Mouse (Mus musculus) yolk sac, embryonic 10.5 days (tissue): ENCODE measurements around the gene Abcc3.

Experiments used
- DNase-seq: peaks from one replicate; pipeline ENCODE4 v3.0.0-alpha.2; 2017; ENCODE audit warnings: low spot score

The Abcc3 gene

DNA sequence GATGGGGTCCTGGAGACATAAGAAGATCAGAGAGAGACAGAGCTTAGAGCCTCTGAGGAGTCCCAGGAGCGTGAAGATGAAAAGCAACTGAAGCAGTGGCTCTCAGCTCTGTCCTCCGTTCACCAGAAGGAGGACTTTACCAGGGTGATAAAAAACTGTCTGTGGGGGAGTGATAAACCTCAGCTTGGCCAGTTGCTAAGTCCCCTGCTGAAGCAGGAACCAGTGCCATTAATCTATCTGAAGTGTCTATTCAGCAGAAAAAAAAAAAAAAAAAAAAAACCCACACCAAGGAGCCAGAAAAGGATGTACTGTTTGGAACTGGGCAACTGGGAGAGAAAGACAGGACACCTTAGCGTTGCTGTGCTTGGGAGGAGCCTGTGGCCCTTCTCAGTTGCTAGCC is 41.7 kb downstream of the Abcc3 start:
- DNase-seq = no peak

DNA sequence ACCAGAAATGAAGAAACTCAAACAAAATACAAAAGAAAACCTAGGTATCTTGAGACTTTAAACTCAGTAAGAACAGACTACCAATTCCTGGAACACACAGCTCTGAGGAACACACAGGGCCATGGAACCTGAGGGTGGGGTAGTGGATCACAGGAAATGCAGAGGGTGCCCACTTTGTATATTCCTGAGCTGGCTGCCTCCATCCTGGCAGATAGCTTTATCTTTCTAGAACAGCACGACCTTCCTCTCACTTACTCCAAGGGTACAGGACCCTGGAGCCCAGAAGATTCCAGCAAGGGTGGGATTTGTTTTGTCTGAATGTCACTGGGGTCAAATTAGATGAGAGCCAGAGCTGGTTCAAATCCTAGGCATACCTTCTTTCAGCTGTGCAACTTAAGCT is 42.5 kb downstream of the Abcc3 start:
- DNase-seq = no peak

DNA sequence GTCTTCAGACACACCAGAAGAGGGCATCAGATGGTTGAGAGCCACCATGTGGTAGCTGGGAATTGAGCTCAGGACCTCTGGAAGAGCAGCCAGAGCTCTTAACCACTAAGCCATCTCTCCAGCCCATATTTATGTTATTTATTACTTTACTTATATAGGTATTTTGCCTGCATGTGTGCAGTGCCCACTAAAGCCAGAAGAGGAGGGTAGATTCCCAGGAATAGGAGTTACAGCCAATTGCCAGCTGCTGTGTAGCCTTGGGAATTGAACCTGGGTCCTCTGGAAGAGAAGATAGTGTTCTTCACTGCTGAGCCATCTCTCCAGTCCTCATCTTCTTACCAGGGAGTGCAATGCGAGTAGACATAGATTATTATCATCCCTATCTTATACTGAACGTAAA is 43.0 kb downstream of the Abcc3 start:
- DNase-seq = no peak

DNA sequence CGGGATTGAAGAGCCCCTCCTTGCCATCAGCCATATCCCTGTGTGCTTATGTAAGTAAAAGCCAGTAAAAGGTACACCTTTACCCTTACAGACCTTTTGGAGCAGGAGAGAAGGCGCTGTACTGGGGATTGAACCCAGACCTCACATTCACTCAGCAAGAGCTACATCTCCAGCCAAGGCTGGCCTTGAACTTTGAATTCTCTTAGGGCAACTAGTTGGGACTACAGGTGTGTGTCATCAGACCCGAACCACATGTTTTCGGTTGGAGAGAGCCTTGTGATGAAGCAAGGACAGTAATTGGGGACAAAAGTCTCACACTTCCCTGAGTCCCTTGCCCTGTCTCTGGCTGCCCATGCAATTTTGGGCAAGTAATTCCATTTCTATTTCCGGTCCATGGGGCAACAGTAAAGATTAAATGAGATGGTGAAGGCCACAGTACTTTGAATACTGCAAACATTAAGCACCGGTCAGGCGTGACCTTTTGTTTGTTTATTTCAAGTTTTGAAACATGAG is 45.7 kb downstream of the Abcc3 start:
- no peak for DNase-seq

DNA sequence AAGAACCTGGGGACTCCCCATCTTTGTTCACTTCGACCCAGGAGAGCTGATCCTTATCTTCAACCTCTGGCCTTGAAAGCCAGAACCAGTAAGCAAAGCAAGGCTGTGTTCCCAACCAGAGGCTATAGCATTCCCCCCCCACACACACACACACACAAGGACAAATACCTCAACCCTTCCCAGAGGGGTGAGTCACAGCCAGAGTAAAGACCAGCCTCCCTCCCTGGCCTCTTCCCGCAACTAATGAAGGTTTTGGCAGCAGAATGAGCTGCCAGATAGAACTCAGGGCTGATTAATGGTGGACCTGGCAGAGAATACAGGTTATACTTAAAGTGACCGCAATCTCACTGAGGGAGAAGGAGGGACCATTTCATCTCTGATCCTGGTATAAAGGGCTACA is 46.2 kb downstream of the Abcc3 start:
- DNase-seq = no peak

DNA sequence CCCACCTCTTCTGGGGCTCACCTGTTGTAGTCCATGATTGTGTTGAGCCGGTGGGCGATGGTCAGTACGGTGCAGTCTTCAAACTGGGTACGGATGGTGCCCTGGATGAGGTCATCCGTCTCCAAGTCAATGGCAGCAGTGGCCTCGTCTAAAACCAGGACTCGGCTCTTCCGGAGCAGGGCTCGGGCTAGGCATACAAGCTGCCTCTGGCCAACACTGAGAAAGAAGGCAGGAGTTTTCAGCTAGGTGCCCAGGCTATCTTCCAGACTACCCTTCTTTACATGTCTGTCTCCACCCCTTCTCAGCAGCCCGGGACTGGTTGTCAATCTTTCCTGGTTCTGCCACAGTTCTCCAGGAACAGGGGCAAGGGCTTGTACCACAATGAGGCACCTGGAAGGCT is 46.9 kb downstream of the Abcc3 start:
- no peak for DNase-seq

DNA sequence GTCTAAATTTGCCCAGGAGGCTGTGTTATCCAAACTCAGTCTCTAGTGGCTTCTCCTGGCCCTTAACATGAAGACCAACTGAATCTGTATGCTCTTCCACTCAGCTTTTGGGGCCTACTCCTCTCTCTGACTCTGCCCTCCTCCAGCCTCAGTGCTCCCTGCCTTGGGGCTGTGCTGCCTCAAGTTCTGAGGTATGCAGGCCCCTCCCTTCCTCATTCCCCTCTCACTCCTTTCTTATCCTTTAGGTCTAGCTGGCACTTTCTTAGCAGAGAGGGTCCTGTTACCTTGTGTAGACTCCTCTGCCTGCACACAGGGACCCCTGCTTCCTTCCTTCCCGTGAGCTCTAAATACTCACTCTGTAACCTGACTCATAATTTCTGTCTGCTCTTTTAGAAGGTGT is 48.3 kb downstream of the Abcc3 start:
- no peak for DNase-seq

DNA sequence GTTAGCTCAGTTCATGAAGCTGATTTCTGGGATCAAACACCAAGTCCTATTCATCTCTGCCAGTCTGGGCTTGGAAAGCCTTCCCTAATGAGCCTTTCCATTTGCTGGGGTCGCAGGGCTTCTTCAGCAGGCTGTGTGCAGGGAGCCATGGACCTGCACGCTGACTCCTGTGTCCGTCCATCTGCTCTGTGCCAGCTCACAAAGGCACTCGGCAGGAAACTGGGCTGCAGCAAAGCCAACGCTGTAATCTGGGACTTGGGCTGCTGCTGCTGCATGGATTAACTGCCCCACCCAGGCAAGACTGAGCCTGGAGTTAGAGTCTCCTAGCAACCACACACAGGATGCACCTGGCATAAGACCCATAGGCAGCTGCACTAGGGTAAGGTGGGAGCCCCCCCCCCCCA is 48.8 kb downstream of the Abcc3 start:
- DNase-seq = no peak

DNA sequence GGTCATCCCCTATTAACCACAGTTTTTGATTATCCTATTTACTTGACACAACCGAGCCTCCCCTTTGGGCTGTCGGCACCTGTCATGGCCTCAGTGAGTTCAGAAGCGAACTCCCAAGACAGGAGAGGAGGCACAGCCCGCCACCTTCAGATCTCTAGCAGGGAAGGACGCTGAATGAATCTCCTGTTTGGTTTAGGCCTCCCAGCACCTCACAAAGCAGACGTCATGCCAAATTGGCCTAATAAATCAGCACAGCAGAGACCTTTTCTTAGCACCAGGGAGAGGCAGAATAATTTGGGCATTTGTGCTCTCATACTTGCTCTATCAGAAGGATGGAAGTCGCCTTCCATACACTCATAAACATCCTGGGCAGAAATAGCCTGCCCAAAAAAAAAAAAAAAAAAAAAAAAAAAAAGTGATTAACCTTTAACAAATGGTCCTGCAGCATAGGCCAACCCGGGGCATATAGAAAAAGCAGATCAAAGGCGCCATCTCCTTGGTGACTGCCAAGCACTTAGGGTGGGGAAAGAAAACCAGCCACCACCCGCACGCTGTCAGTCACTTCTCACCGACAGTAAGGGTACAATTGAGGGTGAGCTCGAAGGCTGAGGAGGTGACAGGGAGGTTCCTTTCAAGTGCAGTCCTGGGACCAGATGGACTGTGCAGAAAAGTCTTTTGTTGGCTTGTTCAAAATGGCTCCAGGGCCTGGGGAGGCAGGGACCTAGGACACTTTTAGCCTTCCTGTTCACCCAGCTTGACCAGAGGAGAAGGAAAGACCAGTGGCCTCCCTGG is 50.5 kb downstream of the Abcc3 start:
- no peak for DNase-seq

DNA sequence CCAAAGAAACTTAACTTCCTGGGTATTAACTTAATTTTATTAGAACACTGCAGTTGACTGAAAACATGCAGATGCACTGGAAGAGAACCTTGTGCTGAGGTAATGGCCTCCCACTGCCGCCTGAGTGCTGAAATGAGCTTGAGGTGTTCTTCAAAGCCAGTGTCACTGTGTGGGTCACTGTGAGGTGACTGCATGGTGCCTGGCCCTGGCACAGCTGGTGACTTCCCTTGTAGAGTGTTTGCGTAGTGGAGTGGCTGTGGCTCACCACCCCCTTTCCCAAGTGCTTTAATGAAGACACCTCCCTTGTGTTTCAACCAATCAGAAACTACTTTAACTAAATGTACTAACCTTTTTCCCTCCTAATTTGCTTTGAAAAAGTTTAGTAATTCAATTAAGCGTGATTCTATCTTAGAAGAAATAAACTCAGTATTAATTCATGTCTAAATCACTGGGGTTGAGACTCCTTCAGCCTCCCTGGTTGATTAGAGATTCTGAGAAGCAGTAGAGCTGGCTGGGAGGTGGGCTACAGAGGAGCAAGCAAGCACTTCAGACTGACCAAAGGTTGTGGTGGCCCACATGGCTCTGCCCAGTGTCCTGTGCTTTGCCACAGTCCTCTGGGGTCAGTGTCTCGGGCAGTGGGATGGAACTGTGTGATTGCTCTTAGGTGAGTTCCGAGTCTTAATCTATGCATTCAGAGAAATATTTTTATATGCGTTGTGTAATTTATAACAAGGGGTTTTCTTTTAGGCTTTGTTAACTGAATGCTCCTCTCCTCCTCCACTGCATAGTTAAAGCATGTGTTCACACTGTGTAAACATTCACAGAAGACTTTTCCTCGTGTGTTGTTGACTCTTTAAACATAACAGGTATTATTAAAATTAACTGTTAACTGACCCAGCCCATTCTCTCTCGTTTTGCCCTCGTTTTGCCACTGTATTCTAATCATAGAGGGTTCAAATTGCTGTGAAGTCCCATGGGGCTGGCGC is 51.6 kb downstream of the Abcc3 start:
- DNase-seq = no peak

DNA sequence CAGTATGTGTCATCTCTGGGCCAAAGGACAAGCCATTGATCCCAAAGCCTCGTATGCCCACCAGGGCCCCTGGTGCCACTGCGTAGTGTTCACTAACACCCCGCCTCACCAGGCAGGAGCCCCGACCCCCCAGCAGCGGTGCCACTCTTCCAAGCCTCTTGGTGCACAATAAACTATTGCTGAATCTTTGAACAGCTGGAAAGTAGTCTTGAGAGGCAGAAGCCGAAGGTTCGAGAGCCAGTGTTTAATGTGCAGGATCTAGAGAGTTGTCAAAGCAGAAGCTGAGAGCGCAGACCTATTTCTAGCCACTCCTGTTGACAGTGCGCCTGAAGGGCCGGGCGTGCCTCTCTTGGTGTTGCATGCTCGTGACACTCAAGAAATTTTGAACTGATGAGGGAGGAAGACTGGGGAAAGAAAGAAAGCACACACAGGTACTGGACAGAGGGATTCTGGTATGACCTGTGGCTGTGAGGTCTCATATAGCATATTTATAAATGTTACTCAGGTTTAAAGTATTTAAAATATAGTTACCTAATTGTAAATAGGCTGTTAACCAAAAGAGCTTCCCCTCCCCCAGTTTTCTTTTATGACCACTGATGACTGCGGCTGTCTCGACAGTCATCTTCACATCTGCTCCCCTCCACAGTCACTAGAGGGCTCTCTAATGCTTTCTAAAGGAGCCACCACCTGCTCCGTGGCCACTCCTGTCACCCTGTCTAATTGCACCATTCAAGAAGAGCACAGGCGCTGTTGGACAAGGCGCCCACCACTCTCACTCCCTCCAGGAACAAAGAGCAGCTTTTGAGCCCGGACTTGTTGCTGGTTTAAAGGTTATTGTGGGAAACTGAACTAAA is 52.8 kb downstream of the Abcc3 start:
- peak; percentile 55 for DNase-seq

DNA sequence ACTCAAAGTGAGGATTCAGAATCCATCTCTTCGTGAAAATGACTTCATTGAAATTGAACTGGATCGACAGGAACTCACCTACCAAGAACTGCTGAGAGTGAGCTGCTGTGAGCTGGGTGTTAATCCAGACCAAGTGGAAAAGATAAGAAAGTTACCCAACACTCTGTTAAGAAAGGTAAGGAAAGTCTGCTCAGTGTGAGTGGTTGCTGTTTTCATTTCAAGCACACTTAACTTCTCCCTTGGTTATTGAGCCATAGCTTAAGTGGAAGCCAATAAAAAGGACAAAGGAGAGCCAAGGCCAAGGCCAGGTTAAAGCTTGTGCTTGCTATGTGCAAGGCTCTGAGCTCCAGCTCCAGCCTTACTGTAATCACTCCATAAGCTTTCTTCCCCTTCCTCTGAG is 54.5 kb downstream of the Abcc3 start:
- no peak for DNase-seq

DNA sequence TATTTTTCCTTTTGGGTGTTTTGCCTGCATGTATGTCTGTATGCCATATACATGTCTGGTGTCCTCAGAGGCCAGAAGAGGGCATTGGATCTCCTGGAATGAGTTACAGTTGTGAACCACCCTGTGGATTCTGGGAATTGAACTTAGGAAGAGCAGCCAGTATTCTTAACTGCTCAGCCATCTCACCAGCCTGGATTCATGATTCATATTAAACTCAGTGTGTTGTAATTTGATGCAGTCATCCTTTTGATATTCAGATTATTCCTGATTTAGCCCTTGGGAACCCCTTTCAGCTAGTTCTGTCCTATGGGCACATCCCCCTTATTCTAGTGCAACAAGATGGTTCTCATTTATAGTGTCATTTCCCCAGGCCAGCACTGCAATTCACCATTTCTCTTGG is 56.2 kb downstream of the Abcc3 start:
- no peak for DNase-seq

DNA sequence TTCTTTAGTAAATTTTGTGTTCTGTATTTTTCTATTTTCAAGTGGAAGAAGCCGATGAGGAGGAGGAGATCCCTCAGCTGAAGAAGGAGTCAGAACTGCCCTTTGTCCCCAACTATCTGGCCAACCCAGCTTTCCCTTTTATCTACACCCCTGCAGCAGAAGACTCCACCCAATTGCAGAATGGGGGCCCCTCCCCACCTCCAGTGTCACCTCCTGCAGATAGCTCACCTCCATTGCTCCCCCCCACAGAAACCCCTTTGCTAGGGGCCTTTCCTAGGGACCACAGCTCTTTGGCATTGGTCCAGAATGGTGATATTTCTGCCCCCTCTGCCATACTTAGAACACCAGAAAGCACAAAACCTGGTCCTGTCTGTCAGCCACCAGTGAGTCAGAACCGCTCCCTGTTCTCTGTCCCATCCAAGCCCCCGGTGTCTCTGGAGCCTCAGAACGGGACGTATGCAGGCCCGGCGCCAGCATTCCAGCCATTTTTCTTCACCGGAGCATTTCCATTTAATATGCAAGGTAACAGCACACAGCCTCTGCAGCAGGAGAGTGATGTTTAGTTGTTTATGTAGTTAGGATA is 58.3 kb downstream of the Abcc3 start:
- no peak for DNase-seq

DNA sequence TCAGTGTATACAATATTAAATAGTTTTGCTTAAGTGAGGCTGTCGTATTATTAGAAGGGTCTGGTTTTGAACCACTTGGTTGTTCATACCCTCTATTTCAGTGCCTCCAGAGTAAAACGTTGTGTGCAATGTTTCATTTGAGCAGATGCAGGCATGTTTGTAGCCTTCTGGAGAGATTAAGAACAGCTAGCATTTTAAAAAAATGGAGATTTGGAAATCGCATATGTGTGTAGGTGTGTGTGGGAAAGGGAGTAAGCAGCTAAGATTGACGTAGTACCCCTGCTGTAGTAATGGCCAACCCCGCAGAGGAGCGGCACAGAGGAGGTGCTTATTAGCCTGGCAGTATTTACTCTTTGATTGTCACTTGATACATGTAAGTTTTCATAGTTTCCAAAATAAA is 60.1 kb downstream of the Abcc3 start:
- no peak for DNase-seq

DNA sequence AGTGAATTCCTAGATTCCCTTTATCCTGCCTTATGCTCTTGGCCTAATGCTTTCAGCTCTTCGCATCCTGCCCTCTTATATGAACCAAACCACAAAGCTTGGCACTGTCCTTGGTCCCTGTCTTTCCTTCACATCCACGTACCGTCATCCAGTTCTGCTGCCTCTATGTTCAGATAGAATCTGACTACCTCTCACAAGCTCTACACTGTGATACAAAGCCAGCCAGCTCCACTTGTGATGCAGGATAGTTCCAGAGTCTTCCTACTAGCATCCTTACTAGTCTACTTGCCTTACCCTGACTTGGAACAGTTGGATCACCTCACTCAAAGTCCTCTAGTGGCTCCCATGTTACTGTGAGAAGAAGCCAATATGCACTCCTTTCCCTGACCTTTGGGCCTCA is 62.6 kb downstream of the Abcc3 start:
- DNase-seq = no peak

DNA sequence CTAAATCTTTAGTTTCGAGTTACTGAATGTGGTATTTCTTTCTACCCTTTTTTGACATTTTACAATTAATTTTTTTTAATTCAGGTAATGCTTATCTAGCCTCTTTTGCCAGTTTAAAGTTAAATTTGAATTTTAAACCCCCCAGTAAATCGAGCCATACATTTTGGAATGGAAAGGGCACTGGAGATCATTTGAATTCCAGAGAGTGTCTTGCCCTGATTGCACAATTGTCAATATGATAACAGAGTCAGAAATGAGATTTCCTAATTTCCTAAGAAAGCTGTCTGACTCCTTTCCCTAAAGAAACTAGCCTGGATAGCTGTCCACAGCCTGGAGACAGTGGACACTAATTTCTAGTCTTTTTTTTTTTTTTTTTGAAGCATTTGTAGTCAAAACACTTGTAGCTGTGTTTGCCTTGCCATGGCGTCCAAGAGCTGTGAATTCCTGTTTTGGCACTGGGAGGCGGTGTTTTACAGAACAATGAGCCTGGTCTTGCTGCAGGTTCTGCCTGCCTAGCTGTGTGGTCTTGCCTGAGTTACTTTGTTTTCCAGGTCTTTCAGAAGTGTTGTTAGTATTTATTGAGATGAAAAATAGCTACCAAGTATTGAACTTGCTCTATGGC is 63.4 kb downstream of the Abcc3 start:
- no peak for DNase-seq

DNA sequence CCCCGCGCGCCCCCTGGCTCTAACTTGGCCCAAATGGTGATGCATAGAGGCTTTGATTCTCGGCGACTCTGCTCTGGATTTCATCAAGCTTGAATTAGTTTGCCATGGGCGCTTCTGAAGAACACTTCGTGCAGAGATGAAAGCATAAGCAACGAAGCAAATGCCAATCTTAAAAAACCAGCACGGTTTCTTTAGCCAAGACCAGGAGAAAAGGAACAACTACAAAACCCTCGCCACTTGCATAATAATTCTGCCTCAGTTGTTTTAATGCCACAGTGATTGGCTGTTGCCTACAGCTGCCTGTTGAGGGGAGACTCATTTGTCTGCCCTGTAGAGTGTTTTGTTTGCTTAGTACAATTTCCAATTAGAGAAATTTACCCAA is 64.2 kb downstream of the Abcc3 start:
- no peak for DNase-seq

DNA sequence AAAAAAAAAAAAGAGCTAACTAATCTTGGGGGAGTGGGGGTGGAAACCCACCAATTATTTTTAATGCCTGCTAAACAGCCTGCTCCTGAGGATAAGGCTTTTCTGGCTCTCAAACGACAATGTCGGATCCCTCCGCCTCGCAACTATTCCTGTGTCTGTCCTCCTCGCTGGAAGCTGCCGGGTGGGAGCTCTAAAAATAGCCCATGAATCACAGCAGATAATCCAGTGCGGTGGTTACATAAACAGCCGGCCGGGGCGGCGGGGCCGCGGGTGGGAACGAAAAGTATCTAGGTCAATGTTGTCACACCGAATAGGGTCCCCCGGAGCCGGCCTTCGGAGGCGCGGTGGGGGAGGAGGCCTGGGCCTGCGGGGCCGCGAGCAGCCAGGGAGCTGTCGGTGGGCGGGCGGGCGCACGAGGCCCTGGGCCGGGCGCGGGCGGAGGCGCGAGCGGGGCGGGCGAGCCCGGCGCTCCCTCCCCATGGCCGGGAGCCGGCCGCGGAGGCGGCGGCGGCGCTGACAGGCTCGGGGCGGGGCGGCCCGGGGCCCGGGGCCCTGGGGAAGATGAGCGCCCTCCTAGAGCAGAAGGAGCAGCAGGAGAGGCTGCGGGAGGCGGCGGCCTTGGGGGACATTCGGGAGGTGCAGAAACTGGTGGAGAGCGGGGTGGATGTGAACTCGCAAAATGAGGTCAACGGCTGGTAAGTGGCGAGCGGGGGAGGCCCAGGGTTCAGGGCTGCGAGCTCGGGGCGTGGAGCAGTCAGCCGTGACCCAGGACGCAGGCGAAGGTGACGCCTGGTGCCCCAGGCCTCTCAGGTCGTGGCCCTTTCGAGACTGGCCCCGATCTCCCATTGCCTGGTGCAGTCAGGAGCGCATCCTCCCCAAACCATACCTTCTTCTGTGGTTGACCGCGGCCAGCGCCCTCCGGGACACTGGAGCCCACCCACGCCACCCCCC is 64.8 kb downstream of the Abcc3 start, which contains the start of gene Ankrd40:
Gene Ankrd40, plus strand, starts transcription at position 309 of the 951 bp plus-strand sequence.
- peak; percentile 92 for DNase-seq

DNA sequence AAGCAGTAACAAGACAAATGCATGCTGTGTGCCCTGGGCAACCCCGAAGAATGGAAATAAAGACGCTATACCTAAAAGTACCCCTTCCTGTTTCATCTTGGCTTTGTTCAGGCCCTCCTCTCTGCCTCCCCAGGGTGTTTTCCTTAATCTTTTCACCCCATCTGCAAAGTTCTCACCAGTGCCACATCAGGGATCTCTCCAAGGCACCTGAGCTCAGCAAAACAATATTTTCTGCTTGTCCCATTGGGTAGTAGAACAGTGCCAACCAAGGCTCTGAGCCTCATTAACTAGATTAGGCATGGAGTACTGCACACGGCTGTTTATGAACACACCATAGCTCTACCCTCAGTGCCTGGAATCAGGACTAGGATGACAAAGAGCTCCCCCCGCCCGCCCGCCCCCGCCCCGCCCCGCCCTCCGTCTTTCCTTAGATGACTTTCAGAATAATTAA is 65.8 kb downstream of the Abcc3 start:
- DNase-seq = no peak
